Mouse (Mus musculus) liver, embryonic 11.5 days (tissue): ENCODE data around the gene Mctp1. TPM values are rescaled to one million over a fixed set of nuclear protein-coding genes. Genes with fewer than 3 reads are reported as not detected.

Experiments used
- ATAC-seq: fragments of 200-750 bp; cut with Nextera tagmentation; replicated peaks from 2 replicates; pipeline ENCODE4 v1.8.0; 2017; ENCODE audit warnings: moderate number of reproducible peaks, mild to moderate bottlenecking, moderate TSS enrichment, moderate library complexity; ENCODE audit not compliant: low FRiP score
- DNase-seq: peaks from one replicate; pipeline ENCODE4 v3.0.0-alpha.2; 2017; ENCODE audit warnings: low spot score
- H3K27ac ChIP-seq: fragments of 300-500 bp; sonication (generic); 2 replicates; pipeline ENCODE4 v1.5.1; 2014; ENCODE audit warnings: mild to moderate bottlenecking, low read depth, low read length, control low read depth
- H3K27me3 ChIP-seq: fragments of 300-500 bp; sonication (generic); replicated peaks from 2 replicates; pipeline ENCODE4 v1.6.1; 2014; ENCODE audit warnings: low read length, mixed read lengths; ENCODE audit not compliant: control insufficient read depth, insufficient read depth
- H3K36me3 ChIP-seq: fragments of 300-500 bp; sonication (generic); 2 replicates; pipeline ENCODE4 v1.6.1; 2014; ENCODE audit warnings: mild to moderate bottlenecking, low read length, moderate library complexity, mixed read lengths; ENCODE audit not compliant: control insufficient read depth, insufficient read depth
- H3K4me1 ChIP-seq: fragments of 300-500 bp; sonication (generic); replicated peaks from 2 replicates; pipeline ENCODE4 v1.6.1; 2014; ENCODE audit warnings: low read length, mixed read lengths; ENCODE audit not compliant: control insufficient read depth, insufficient read depth
- H3K4me2 ChIP-seq: fragments of 300-500 bp; sonication (generic); 2 replicates; pipeline ENCODE4 v1.6.1; 2014; ENCODE audit warnings: mild to moderate bottlenecking, control low read depth, moderate library complexity
- H3K4me3 ChIP-seq: fragments of 300-500 bp; sonication (generic); 2 replicates; pipeline ENCODE4 v1.5.1; 2014; ENCODE audit warnings: low read depth, low read length, control low read depth
- H3K9ac ChIP-seq: fragments of 300-500 bp; sonication (generic); 2 replicates; pipeline ENCODE4 v1.6.1; 2014; ENCODE audit warnings: low read depth, low read length, control low read depth
- H3K9me3 ChIP-seq: fragments of 300-500 bp; sonication (generic); 2 replicates; pipeline ENCODE4 v1.6.1; 2016; ENCODE audit warnings: low read length, inconsistent platforms, mixed read lengths; ENCODE audit not compliant: control insufficient read depth
- WGBS: fragments of 180-500 bp; shearing (Covaris S2); extraction: QIAGEN DNeasy Blood & Tissue Kit; methylation state at CpG from one replicate; pipeline ENCODE4 v1.1.7; 2014; 5-methylcytosine and 5-hydroxymethylcytosine counted together
- polyA plus RNA-seq: library from polyadenylated mRNA; unstranded; fragments of >200 nt; fragmentation: Nextera tagmentation; extraction: Ambion mirVana; gene quantifications from 2 replicates; pipeline ENCODE4 v1.2.1, GENCODE M21; 2014

Gene Mctp1
- polyA plus RNA-seq, 1 experiment from 2014 or later, result 0.89 TPM

DNA sequence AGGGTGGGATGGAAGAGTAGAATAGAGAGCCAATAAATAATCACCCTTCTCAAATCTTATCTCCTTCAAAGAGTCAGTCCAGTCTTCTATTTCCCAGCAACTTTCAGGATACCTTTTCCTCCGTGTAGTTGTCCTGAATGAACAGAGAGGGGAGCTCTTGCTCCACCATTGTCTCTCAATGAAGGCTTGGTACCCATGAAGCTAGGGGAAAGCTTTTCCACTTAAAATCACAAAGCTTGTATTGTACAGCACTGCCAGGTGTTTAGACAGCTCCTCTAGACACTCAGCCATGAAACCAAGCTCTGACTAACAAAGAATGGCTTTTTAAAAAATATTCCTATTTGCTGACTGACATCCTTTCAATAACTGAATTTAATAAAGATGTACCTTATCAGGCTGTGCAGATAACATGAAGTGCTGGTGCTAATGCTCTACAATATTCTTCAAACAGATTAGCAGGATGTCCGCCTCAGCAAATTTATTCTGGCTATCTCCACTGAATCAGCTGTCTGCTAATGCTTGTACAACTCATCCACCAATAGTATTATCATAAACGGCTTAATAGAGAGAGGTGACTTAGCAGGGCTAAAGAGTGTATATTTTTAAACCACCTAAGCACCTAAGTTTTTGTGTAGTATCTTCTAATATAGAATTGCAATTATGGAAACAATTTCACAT is 417.9 kb downstream of the Mctp1 start:
- Histone ChIP-seq H3K36me3 (no peaks in the 10 kb centered on the region), H3K4me2 (no peak overlapping the region), H3K9me3 (no peaks in the 10 kb centered on the region), H3K27ac (no peak overlapping the region), H3K4me1 (no peaks in the 10 kb centered on the region), H3K9ac (no peak overlapping the region), H3K4me3 (no peak overlapping the region), H3K27me3 (no peaks in the 10 kb centered on the region)
- 37% methylated on average over 3 of the region's 3 CpGs for WGBS
- DNase-seq, result no peak
- no peak for ATAC-seq

DNA sequence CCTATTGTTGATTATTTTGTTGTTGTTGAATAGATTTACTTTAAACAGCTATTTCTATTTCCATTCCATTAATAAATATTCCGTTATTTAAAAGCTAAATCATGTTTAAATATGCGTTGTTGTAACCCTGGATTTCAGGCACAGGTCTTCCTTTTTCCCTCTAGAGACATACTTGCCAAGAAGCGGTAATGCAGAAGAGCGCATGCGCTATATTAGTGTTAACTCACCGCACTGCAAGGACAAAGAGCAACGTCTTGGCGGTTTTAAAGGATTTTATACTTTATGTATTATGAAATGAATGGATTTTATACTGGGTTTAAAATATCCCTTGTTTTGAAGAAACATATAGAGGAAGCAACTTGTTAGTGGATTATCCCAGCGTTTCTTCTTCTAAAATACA is 418.6 kb downstream of the Mctp1 start:
- WGBS, result 90% methylated on average over 9 of the region's 9 CpGs
- no peak overlapping the region for H3K4me3 ChIP-seq
- no peak for DNase-seq
- no peaks in the 10 kb centered on the region for H3K4me1 ChIP-seq
- H3K4me2 ChIP-seq, result no peak overlapping the region
- H3K27me3 ChIP-seq, result no peaks in the 10 kb centered on the region
- ATAC-seq, result no peak
- no peaks in the 10 kb centered on the region for H3K9me3 ChIP-seq
- no peaks in the 10 kb centered on the region for H3K36me3 ChIP-seq
- H3K9ac ChIP-seq, result no peak overlapping the region
- H3K27ac ChIP-seq, result no peak overlapping the region

DNA sequence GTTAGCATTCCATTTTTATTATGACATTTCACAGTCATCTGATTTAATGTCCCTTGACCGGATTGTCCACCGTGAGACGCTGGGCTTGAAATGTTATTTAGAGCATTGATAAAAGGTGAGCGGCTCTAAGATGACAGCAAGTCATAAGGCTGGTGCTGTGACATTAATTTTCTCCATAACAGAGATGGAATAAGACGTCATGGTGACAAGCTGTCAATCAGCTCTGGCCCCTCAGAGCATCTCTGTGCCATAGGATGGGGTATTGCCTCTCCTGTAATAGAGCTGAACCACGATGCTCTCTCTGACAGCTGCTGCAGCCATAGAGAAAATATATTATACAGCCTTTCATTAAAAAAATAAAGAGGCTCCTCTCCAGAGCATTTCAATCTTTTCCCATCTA is 419.5 kb downstream of the Mctp1 start:
- ATAC-seq (no peak), DNase-seq (no peak)
- Histone ChIP-seq H3K27me3 (no peaks in the 10 kb centered on the region), H3K9me3 (no peaks in the 10 kb centered on the region), H3K9ac (no peak overlapping the region), H3K4me1 (no peaks in the 10 kb centered on the region), H3K27ac (no peak overlapping the region), H3K36me3 (no peaks in the 10 kb centered on the region), H3K4me3 (no peak overlapping the region), H3K4me2 (no peak overlapping the region)
- WGBS, result 79% methylated on average over 6 of the region's 6 CpGs

DNA sequence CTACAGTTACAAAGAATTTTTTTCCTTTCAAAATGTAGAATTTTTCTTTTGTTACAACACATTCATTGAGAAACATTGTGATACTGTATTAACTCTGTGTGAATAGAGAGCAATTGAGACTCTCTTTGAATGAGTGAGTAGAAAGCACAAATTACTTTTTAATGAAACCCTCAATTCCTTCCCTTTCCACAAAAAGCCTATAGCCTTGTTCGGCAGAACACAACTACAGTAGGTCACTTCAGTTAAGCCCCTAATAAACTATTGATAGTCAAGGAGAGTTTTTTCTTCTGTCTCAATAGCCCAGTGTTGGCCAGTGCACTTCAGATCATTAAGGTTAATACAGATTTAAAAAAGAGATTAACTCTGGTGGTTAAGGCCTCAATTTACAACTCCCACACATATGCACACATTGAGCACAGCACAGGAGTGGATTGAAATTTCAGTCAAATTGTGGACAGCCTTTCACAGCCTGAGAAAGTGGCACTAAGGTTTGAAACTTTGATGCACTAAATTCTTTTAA is 424.6 kb downstream of the Mctp1 start:
- no peak for DNase-seq
- no peak overlapping the region for H3K9ac ChIP-seq
- H3K36me3 ChIP-seq, result no peaks in the 10 kb centered on the region
- WGBS, result 79% methylated on average over 1 of the region's 1 CpGs
- no peak overlapping the region for H3K4me3 ChIP-seq
- H3K9me3 ChIP-seq, result no peaks in the 10 kb centered on the region
- no peaks in the 10 kb centered on the region for H3K27me3 ChIP-seq
- no peak overlapping the region for H3K4me2 ChIP-seq
- ATAC-seq, result no peak
- H3K27ac ChIP-seq, result no peak overlapping the region
- no peaks in the 10 kb centered on the region for H3K4me1 ChIP-seq

DNA sequence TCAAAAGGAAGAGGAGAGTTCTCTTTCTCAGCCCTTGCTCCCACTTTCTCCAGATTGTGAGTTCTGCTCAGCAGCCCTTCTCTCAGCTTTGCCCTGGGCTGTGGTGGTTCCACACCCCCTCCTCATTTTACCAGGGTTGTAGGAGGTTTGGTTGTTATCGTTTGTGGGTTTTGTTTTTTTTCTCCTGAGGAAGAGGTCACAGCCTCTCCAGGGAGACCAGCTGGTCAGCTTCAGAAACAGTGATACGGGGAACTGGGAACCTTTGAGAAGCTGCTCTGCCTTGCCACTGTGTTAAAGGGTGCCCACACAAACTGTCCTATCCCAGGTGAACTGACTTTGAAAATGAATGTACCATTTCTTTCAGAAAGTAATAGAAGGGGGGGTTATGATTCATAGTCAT is 425.5 kb downstream of the Mctp1 start:
- Histone ChIP-seq H3K36me3 (no peaks in the 10 kb centered on the region), H3K4me1 (no peaks in the 10 kb centered on the region), H3K4me3 (no peak overlapping the region), H3K27ac (no peak overlapping the region), H3K27me3 (no peaks in the 10 kb centered on the region), H3K9me3 (no peaks in the 10 kb centered on the region), H3K4me2 (no peak overlapping the region), H3K9ac (no peak overlapping the region)
- ATAC-seq (no peak), DNase-seq (no peak)
- 19% methylated on average over 2 of the region's 2 CpGs for WGBS

DNA sequence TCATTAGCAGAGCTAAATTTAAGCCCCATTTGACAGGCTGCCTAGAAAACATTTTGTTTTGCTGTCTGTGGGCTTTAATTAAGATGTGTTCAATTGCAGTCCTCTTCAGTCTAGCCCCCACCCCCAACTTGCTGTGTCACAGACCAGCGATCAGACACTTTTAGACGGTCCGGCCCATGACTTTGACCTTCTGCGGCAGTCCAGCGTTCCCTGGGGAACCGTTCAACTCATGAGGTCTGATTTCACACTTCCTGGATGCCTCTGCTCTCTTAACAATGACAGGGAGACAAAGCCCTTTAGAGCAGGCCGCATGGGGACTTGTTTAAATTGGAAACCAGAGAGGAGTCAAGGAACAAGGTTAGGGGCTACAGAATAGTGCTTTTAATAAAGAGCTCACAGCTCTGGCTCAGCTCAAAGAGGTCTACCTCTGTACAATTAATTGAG is 426.2 kb downstream of the Mctp1 start:
- H3K27ac ChIP-seq, result no peak overlapping the region
- no peak overlapping the region for H3K9ac ChIP-seq
- H3K9me3 ChIP-seq, result no peaks in the 10 kb centered on the region
- 56% methylated on average over 7 of the region's 7 CpGs for WGBS
- H3K4me3 ChIP-seq, result no peak overlapping the region
- H3K4me1 ChIP-seq, result no peaks in the 10 kb centered on the region
- no peak for DNase-seq
- H3K4me2 ChIP-seq, result no peak overlapping the region
- no peaks in the 10 kb centered on the region for H3K27me3 ChIP-seq
- no peak for ATAC-seq
- H3K36me3 ChIP-seq, result no peaks in the 10 kb centered on the region

DNA sequence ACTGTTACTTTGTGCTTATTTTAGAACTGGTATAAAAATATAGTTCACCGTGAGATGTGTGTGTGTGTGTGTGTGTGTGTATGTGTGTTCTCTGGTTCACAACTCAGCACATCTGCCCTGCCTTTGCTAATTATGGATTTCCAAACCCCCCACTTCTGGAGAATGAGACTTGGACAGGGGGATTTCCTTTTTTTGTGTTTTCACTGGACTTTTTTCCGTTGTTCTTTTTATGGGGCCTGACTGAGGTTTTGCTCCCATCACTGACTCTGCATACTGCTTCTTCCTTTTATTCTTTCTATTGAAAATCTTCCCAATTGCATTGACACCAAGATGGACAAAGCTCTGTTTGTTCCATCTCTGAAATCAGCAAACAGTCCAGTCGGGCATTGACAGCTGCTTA is 438.7 kb downstream of the Mctp1 start:
- ATAC-seq (no peak), DNase-seq (no peak)

DNA sequence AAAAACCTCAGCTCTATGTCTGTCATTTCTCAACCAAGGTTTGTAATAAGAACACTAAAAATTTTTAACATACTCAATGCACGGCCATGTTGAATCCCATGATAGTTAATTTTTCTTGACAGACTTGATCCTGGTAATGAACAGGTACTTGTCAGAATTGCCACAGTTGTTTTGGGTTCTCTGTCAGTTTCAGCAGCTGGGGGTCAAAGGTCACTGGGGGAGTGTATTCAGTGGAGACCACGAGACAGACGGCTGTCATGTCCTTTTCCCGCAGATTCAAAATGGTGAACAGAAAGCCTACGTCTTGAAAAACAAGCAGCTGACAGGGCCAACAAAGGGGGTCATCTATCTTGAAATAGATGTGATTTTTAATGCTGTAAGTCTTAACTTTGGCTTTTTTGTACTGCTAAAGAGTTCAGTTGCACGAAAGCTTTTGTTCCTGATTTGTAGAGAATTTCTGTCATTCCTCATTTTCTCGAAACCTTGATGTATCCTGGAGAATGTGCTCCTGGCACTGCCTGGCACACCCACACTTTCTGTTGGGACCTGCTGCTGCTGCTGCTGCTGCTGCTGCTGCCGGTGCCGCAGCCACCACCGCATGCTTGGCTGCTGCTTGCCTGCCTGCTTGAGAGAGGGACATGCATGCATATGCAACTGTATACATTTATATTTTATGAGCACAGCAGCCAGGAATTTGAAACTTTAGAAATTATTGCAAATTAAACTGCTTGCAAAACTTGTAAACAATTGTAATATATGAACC is 440.8 kb downstream of the Mctp1 start:
- DNase-seq, result no peak
- H3K27ac ChIP-seq, result no peak overlapping the region
- H3K9me3 ChIP-seq, result no peaks in the 10 kb centered on the region
- no peak overlapping the region for H3K9ac ChIP-seq
- no peak overlapping the region for H3K4me2 ChIP-seq
- H3K27me3 ChIP-seq, result no peaks in the 10 kb centered on the region
- WGBS, result 68% methylated on average over 10 of the region's 10 CpGs
- H3K4me3 ChIP-seq, result no peak overlapping the region
- no peaks in the 10 kb centered on the region for H3K36me3 ChIP-seq
- ATAC-seq, result no peak
- H3K4me1 ChIP-seq, result no peaks in the 10 kb centered on the region

More for the DNA sequence above, 438.7 kb downstream of the Mctp1 start:
- H3K27ac ChIP-seq, result no peak overlapping the region
- no peaks in the 10 kb centered on the region for H3K36me3 ChIP-seq
- H3K4me3 ChIP-seq, result no peak overlapping the region
- no peaks in the 10 kb centered on the region for H3K4me1 ChIP-seq
- H3K9me3 ChIP-seq, result no peaks in the 10 kb centered on the region
- whole genome bisulfite sequencing, result 79% methylated on average over 3 of the region's 3 CpGs
- H3K9ac ChIP-seq, result no peak overlapping the region
- H3K4me2 ChIP-seq, result no peak overlapping the region
- H3K27me3 ChIP-seq, result no peaks in the 10 kb centered on the region

DNA sequence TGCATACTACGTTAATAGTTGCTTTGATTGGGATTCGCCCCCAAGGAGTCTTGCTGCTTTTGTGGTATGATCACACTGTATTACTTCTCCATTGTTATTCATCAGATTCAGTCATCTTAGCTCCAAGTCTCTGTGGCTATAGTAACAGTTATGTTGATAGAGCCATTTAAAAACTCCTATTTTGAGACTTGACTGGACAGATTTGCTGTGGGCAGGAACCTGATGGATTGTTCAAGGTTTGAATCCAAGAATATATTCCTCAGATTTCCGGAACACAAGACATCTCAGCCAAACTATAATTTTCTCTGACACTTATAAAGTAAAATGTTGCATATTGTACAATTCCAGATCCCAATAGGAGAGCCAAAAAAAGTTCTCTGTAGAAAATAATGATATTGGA is 443.4 kb downstream of the Mctp1 start:
- ATAC-seq (no peak), DNase-seq (no peak)
- Histone ChIP-seq H3K9me3 (no peaks in the 10 kb centered on the region), H3K36me3 (no peaks in the 10 kb centered on the region), H3K4me2 (no peak overlapping the region), H3K4me3 (no peak overlapping the region), H3K27me3 (no peaks in the 10 kb centered on the region), H3K9ac (no peak overlapping the region), H3K27ac (no peak overlapping the region), H3K4me1 (no peaks in the 10 kb centered on the region)
- 83% methylated on average over 3 of the region's 3 CpGs for WGBS
